Mouse (Mus musculus) forebrain, postnatal 0 days (tissue): ENCODE results near the gene 1700016C15Rik. TPM values are rescaled to one million over a fixed set of nuclear protein-coding genes. Genes with fewer than 3 reads are reported as not detected.

Source experiments
- ATAC-seq: fragments of 200-750 bp; cut with Nextera tagmentation; 2 replicates; pipeline ENCODE4 v1.8.0; 2017; ENCODE audit warnings: mild to moderate bottlenecking, moderate library complexity
- DNase-seq: peaks from one replicate; pipeline ENCODE4 v3.0.0-alpha.2; 2015
- H3K27ac ChIP-seq: fragments of 300-500 bp; sonication (generic); 2 replicates; pipeline ENCODE4 v1.5.1; 2014; ENCODE audit warnings: low read depth, mild to moderate bottlenecking, antibody characterized with exemption, low read length, moderate library complexity, mixed read lengths
- H3K27me3 ChIP-seq: fragments of 300-500 bp; sonication (generic); 2 replicates; pipeline ENCODE4 v1.6.1; 2014; ENCODE audit warnings: mild to moderate bottlenecking, low read length, mixed read lengths; ENCODE audit not compliant: insufficient read depth
- H3K36me3 ChIP-seq: fragments of 300-500 bp; sonication (generic); 2 replicates; pipeline ENCODE4 v1.6.1; 2014; ENCODE audit warnings: mild to moderate bottlenecking, moderate library complexity; ENCODE audit not compliant: insufficient read depth
- H3K4me1 ChIP-seq: fragments of 300-500 bp; sonication (generic); 2 replicates; pipeline ENCODE4 v1.6.1; 2014; ENCODE audit warnings: antibody characterized with exemption; ENCODE audit not compliant: insufficient read depth
- H3K4me2 ChIP-seq: fragments of 300-500 bp; sonication (generic); 2 replicates; pipeline ENCODE4 v1.6.1; 2014; ENCODE audit warnings: low read depth, mild to moderate bottlenecking, moderate library complexity
- H3K4me3 ChIP-seq: fragments of 300-500 bp; sonication (generic); 2 replicates; pipeline ENCODE4 v1.5.1; 2014; ENCODE audit warnings: low read depth, low read length, mixed read lengths
- H3K9ac ChIP-seq: fragments of 300-500 bp; sonication (generic); 2 replicates; pipeline ENCODE4 v1.6.1; 2014; ENCODE audit warnings: mild to moderate bottlenecking
- H3K9me3 ChIP-seq: fragments of 300-500 bp; sonication (generic); 2 replicates; pipeline ENCODE4 v1.6.1; 2016; ENCODE audit warnings: low read length
- CTCF ChIP-seq: sonication (generic); IDR thresholded peaks from 2 replicates; pipeline ENCODE4 v1.5.1; 2016; ENCODE audit warnings: antibody characterized with exemption, control low read depth, low read depth
- WGBS: fragments of 180-500 bp; shearing (Covaris S2); extraction: QIAGEN DNeasy Blood & Tissue Kit; methylation state at CpG from one replicate; pipeline ENCODE4 v1.1.7; 2014; 5-methylcytosine and 5-hydroxymethylcytosine counted together
- polyA plus RNA-seq: library from polyadenylated mRNA; unstranded; fragments of >200 nt; fragmentation: Nextera tagmentation; extraction: Ambion mirVana; gene quantifications from 2 replicates; pipeline ENCODE4 v1.2.1, GENCODE M21; 2015
- total RNA-seq: library from RNA; depleted of rRNA; stranded (reverse); fragments of >200 nt; gene quantifications from 2 replicates; pipeline ENCODE4 v1.2.3, GENCODE M21; 2014; rRNA removed

1700016C15Rik gene
- total RNA-seq: 0.54 TPM in 1 of 2 replicates, not detected in the other
- polyA plus RNA-seq: 0.19 and 0.21 TPM in 2 replicates

- H3K9ac ChIP-seq: no peak within 1 kb of the TSS
- H3K27ac ChIP-seq: no peak within 1 kb of the TSS
- ATAC-seq (no peak), DNase-seq (no peak)
- H3K4me2 ChIP-seq: no peak within 1 kb of the TSS
- H3K36me3 ChIP-seq: no peaks in the 10 kb centered on the region
- TF ChIP-seq CTCF: no peak
- WGBS: 32% methylated on average over 11 of the region's 11 CpGs
- 0 out of 2 replicates have a peak, but pooled peaks cover 5% of the 10 kb centered on the region for H3K9me3 ChIP-seq
- H3K4me3 ChIP-seq: no peak within 1 kb of the TSS
- H3K27me3 ChIP-seq: no peaks in the 10 kb centered on the region
- H3K4me1 ChIP-seq: no peaks in the 10 kb centered on the region
Observed at GRCm38 (mm10) chr1:177729043-177730024, at the start of gene 1700016C15Rik. Gene 1700016C15Rik (plus strand): TSS chr1:177729814.

- ATAC-seq (no peak), DNase-seq (no peak)
- no peak overlapping the region for H3K4me3 ChIP-seq
- H3K4me1 ChIP-seq: peaks cover 9% of the 10 kb centered on the region; the same call in 1 of the 2 replicates
- TF ChIP-seq CTCF: no peak
- H3K27ac ChIP-seq: no peak overlapping the region
- no peaks in the 10 kb centered on the region for H3K9me3 ChIP-seq
- no peaks in the 10 kb centered on the region for H3K27me3 ChIP-seq
- no peak overlapping the region for H3K9ac ChIP-seq
- no peak overlapping the region for H3K4me2 ChIP-seq
- no peaks in the 10 kb centered on the region for H3K36me3 ChIP-seq
- 89% methylated on average over 11 of the region's 11 CpGs for WGBS
Observed at GRCm38 (mm10) chr1:177681239-177681638, 48.4 kb upstream of the 1700016C15Rik start.

GRCm38 (mm10) chr1:177683931-177684836 is 45.4 kb upstream of the 1700016C15Rik start:
- Histone ChIP-seq H3K36me3 (no peaks in the 10 kb centered on the region), H3K4me3 (no peak overlapping the region), H3K4me1 (peaks cover 9% of the 10 kb centered on the region; the same call in 1 of the 2 replicates), H3K27me3 (no peaks in the 10 kb centered on the region), H3K9me3 (no peaks in the 10 kb centered on the region), H3K27ac (peak overlapping the region; percentile 71), H3K4me2 (peak overlapping the region; percentile 25; the same call in 1 of the 2 replicates), H3K9ac (peak overlapping the region; percentile 28; the same call in 1 of the 2 replicates)
- DNase-seq (peak; percentile 52), ATAC-seq (peak; percentile 70)
- no peak; the same call in 1 of the 2 replicates for TF ChIP-seq CTCF
- WGBS: 32% methylated on average over 18 of the region's 18 CpGs

- peak; percentile 75 for TF ChIP-seq CTCF
- peak; percentile 83 for ATAC-seq
- peak; percentile 84 for DNase-seq
- WGBS: 6% methylated on average over 3 of the region's 3 CpGs
- Histone ChIP-seq H3K9me3 (no peaks in the 10 kb centered on the region), H3K36me3 (no peaks in the 10 kb centered on the region), H3K27ac (no peak overlapping the region), H3K27me3 (no peaks in the 10 kb centered on the region), H3K4me2 (0 out of 2 replicates have a peak overlapping the region, but pooled peaks have one; percentile 25), H3K4me1 (peaks cover 9% of the 10 kb centered on the region; the same call in 1 of the 2 replicates), H3K9ac (no peak overlapping the region), H3K4me3 (no peak overlapping the region)
Observed at GRCm38 (mm10) chr1:177684901-177685300, 44.7 kb upstream of the 1700016C15Rik start.

GRCm38 (mm10) chr1:177686137-177686536 is 43.5 kb upstream of the 1700016C15Rik start:
- WGBS: 72% methylated on average over 3 of the region's 3 CpGs
- H3K4me2 ChIP-seq: no peak overlapping the region
- no peak for TF ChIP-seq CTCF

GRCm38 (mm10) chr1:177686982-177687381 is 42.6 kb upstream of the 1700016C15Rik start:
- H3K4me1 ChIP-seq: peaks cover 9% of the 10 kb centered on the region; the same call in 1 of the 2 replicates
- DNase-seq (no peak), ATAC-seq (no peak)
- no peak for TF ChIP-seq CTCF
- no peak overlapping the region for H3K4me2 ChIP-seq
- H3K27me3 ChIP-seq: no peaks in the 10 kb centered on the region
- H3K9me3 ChIP-seq: no peaks in the 10 kb centered on the region
- no peak overlapping the region for H3K9ac ChIP-seq
- no peaks in the 10 kb centered on the region for H3K36me3 ChIP-seq
- H3K27ac ChIP-seq: no peak overlapping the region
- WGBS: 76% methylated on average over 5 of the region's 5 CpGs
- H3K4me3 ChIP-seq: no peak overlapping the region

More at GRCm38 (mm10) chr1:177686137-177686536, 43.5 kb upstream of the 1700016C15Rik start:
- ATAC-seq (no peak), DNase-seq (no peak)
- H3K27ac ChIP-seq: no peak overlapping the region
- H3K27me3 ChIP-seq: no peaks in the 10 kb centered on the region
- peaks cover 9% of the 10 kb centered on the region; the same call in 1 of the 2 replicates for H3K4me1 ChIP-seq
- H3K9me3 ChIP-seq: no peaks in the 10 kb centered on the region
- H3K9ac ChIP-seq: no peak overlapping the region
- no peaks in the 10 kb centered on the region for H3K36me3 ChIP-seq
- H3K4me3 ChIP-seq: no peak overlapping the region
